ENCODE assay signal across 12 mouse cellular contexts in the genomic region with DNA sequence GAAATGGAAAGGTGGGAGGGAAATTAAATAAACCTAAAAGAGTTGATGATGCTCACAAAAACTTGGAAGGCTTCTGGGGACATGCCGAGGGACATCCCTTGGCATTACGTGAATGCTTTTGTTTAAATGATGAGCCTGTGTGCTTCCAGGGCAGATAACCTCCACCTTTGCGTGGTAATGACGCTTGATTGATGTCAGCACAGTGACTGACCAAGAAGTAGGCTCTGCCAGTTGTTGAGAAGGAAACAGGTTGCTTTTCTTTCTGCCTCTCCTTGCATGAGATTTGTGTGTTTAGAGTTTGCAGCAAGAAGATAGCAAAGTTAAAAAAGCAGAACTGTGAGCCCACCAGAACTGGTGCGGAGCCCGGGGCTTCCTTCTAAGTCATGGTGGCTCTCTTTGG. TPM values are rescaled to one million over a fixed set of nuclear protein-coding genes. Genes with fewer than 3 reads are reported as not detected.
DNase-seq lines count a peak whose midpoint lies in the region; ATAC-seq and TF ChIP-seq lines count a peak whose summit lies in the region.
"Had no signal": no experiment of that assay in that cellular context is flagged by ENCODE, and none has a peak within 500 bp of the region (broad histone marks: within the 10 kb centered on the region; RNA-seq: fewer than 3 reads in every experiment).

No protein-coding gene starts in this region.

- no peaks in the 10 kb centered on the region for H3K36me3 ChIP-seq in heart, postnatal 0 days (replicated peaks; ENCODE audit: control insufficient read depth, insufficient read depth, low read length)
- H3K36me3 ChIP-seq: limb, embryonic 10.5 days had no signal

- WGBS in heart, postnatal 0 days: 59% methylated on average over 6 of the region's 6 CpGs

- peak overlapping the region; percentile 46 for H3K4me3 ChIP-seq in layer of hippocampus, adult 2 months
- H3K4me3 ChIP-seq in heart, postnatal 0 days (ENCODE audit: low read depth, low read length): peak overlapping the region; percentile 49
- H3K4me3 ChIP-seq: limb, embryonic 10.5 days had no signal

- H3K9me3 ChIP-seq in heart, postnatal 0 days (replicated peaks; ENCODE audit: control insufficient read depth, low read length): no peaks in the 10 kb centered on the region
- H3K9me3 ChIP-seq: limb, embryonic 10.5 days had no signal

- TF ChIP-seq EP300 in heart, postnatal 0 days (IDR thresholded peaks at IDR 0.05; ENCODE audit: low read depth): no peak

- TF ChIP-seq CTCF in layer of hippocampus, adult 2 months (conservative IDR thresholded peaks at IDR 0.05): no peak
- no peak for TF ChIP-seq CTCF in heart, postnatal 0 days (IDR thresholded peaks at IDR 0.05; ENCODE audit: low read depth)

- H3K9ac ChIP-seq in heart, postnatal 0 days (replicated peaks; ENCODE audit: low read depth, low read length): peak overlapping the region; percentile 41

- H3K27me3 ChIP-seq in heart, postnatal 0 days (ENCODE audit: control insufficient read depth, insufficient read depth, low read length): no peaks in the 10 kb centered on the region

- ATAC-seq in heart, postnatal 0 days (ENCODE audit: insufficient read depth, low read depth): no peak

- peak; percentile 87 for DNase-seq in heart, adult 11 months
- DNase-seq in heart, postnatal 4 days: no peak
- no peak for DNase-seq in layer of hippocampus, adult 2 months (ENCODE audit: low spot score in 2 of 2)
- no peak for DNase-seq in layer of hippocampus, postnatal 14 days (ENCODE audit: low spot score in 2 of 2)
- DNase-seq in heart, postnatal 0 days (ENCODE audit: low spot score): no peak
- DNase-seq in skeletal muscle tissue, adult 2 months (ENCODE audit: low read depth, low spot score): peak; percentile 26
- no peak for DNase-seq in frontal cortex, postnatal 10 days (ENCODE audit: low spot score in 2 of 2)
- DNase-seq in layer of hippocampus, postnatal 36 days: no peak
- DNase-seq: adrenal gland, postnatal 25 days; cerebellum, postnatal 25 days; spleen, adult 18-20 months had no signal

- H3K4me2 ChIP-seq in heart, postnatal 0 days (ENCODE audit: low read depth, low read length): peak overlapping the region; percentile 47

- peak overlapping the region; percentile 78 for H3K27ac ChIP-seq in layer of hippocampus, adult 2 months
- peak overlapping the region; percentile 77 for H3K27ac ChIP-seq in heart, postnatal 0 days (ENCODE audit: low read depth)

- H3K4me1 ChIP-seq in heart, postnatal 0 days (ENCODE audit: control insufficient read depth, insufficient read depth): no peaks in the 10 kb centered on the region

RNA-seq across cellular contexts. Expression of a gene that starts 1.1 kb away (rescaled TPM):
- 10 to 100 TPM; 51.8 to 53.3 TPM for total RNA-seq in heart, postnatal 4 days (2021)
- 10 to 100 TPM in 1 of 2 experiments, 1 to 10 TPM in 1; 8.3 to 10.5 TPM for total RNA-seq in layer of hippocampus, adult 2 months (2021)
- 10 to 100 TPM; 11.4 to 11.7 TPM for total RNA-seq in layer of hippocampus, postnatal 14 days (2021)
- 18.7 and 23.5 TPM in 2 replicates for total RNA-seq in heart, postnatal 0 days (2014; rRNA removed; ENCODE audit: low replicate concordance)
- polyA plus RNA-seq in heart, postnatal 0 days (2015; fragmentation: Nextera tagmentation; extraction: Ambion mirVana): 15.5 and 17.2 TPM in 2 replicates
- total RNA-seq in layer of hippocampus, postnatal 36 days (2021): 10 to 100 TPM; 11.9 to 12.2 TPM

Comparison
In these comparisons a context has a peak if more than half of its experiments do, and no peak if none do; other contexts are left out.
1. DNase-seq: peak in heart, adult 11 months (single experiment) and skeletal muscle tissue, adult 2 months (single experiment); none in heart, postnatal 4 days (single experiment), layer of hippocampus, adult 2 months (0 of 2), layer of hippocampus, postnatal 14 days (0 of 2), heart, postnatal 0 days (single experiment), frontal cortex, postnatal 10 days (0 of 2) and layer of hippocampus, postnatal 36 days (0 of 2).